Mouse (Mus musculus) kidney, embryonic 14.5 days (tissue): ENCODE results near the gene Lrp5. TPM values are rescaled to one million over a fixed set of nuclear protein-coding genes. Genes with fewer than 3 reads are reported as not detected.

ENCODE experiments used
- ATAC-seq: fragments of 200-750 bp; cut with Nextera tagmentation; 2 replicates; pipeline ENCODE4 v1.8.0; 2017; ENCODE audit warnings: moderate number of reproducible peaks, mild to moderate bottlenecking, moderate TSS enrichment, moderate library complexity; ENCODE audit not compliant: low FRiP score, low TSS enrichment
- H3K27ac ChIP-seq: fragments of 300-500 bp; sonication (generic); 2 replicates; pipeline ENCODE4 v1.5.1; 2014; ENCODE audit warnings: low read depth, mild to moderate bottlenecking, low read length, moderate library complexity, mixed read lengths
- H3K27me3 ChIP-seq: fragments of 300-500 bp; sonication (generic); 2 replicates; pipeline ENCODE4 v1.6.1; 2014; ENCODE audit warnings: mild to moderate bottlenecking, low read length; ENCODE audit not compliant: control insufficient read depth, insufficient read depth
- H3K36me3 ChIP-seq: fragments of 300-500 bp; sonication (generic); 2 replicates; pipeline ENCODE4 v1.6.1; 2014; ENCODE audit warnings: low read length, mixed read lengths; ENCODE audit not compliant: control insufficient read depth, insufficient read depth
- H3K4me1 ChIP-seq: fragments of 300-500 bp; sonication (generic); 2 replicates; pipeline ENCODE4 v1.6.1; 2014; ENCODE audit warnings: low read length, mixed read lengths; ENCODE audit not compliant: control insufficient read depth, insufficient read depth
- H3K4me2 ChIP-seq: fragments of 300-500 bp; sonication (generic); replicated peaks from 2 replicates; pipeline ENCODE4 v1.6.1; 2014; ENCODE audit warnings: low read depth, mild to moderate bottlenecking, low read length
- H3K4me3 ChIP-seq: fragments of 300-500 bp; sonication (generic); 2 replicates; pipeline ENCODE4 v1.5.1; 2014; ENCODE audit warnings: mild to moderate bottlenecking, low read length
- H3K9ac ChIP-seq: fragments of 300-500 bp; sonication (generic); 2 replicates; pipeline ENCODE4 v1.6.1; 2014; ENCODE audit warnings: low read depth, mild to moderate bottlenecking, low read length, moderate library complexity
- H3K9me3 ChIP-seq: fragments of 300-500 bp; sonication (generic); 2 replicates; pipeline ENCODE4 v1.6.1; 2016; ENCODE audit warnings: low read length; ENCODE audit not compliant: control insufficient read depth
- WGBS: fragments of 180-500 bp; shearing (Covaris S2); extraction: QIAGEN DNeasy Blood & Tissue Kit; methylation state at CpG from one replicate; pipeline ENCODE4 v1.1.7; 2014; 5-methylcytosine and 5-hydroxymethylcytosine counted together
- polyA plus RNA-seq: library from polyadenylated mRNA; unstranded; fragments of >200 nt; fragmentation: Nextera tagmentation; extraction: Ambion mirVana; gene quantifications from 2 replicates; pipeline ENCODE4 v1.2.1, GENCODE M21; 2014

Lrp5 gene
- polyA plus RNA-seq, 1 experiment from 2014 or later = 10.1 TPM

DNA sequence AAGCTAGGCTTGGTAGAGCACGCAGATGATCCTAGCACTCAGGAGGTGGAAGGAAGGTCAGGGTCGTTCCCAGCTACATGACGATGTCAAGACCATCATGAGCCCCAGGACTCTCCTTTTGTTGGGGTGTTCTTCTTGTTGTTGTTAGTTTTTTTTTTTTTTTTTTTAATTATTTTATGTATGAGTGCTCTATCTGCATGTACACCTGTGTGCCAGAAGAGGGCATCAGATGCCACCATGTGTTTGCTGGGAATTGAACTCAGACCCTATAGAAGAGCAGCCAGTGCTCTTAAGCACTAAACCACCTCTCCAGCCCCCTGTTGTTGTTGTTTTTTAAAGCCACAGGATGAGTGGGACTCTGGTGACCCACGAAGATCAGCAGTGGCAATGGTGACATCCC, 63.1 kb downstream of the Lrp5 start:
- no peak overlapping the region for H3K27ac ChIP-seq
- H3K27me3 ChIP-seq = no peaks in the 10 kb centered on the region
- peaks cover 6% of the 10 kb centered on the region; the same call in 1 of the 2 replicates for H3K9me3 ChIP-seq
- H3K9ac ChIP-seq = no peak overlapping the region
- H3K4me3 ChIP-seq = no peak overlapping the region
- no peak overlapping the region for H3K4me2 ChIP-seq
- no peak for ATAC-seq
- peaks cover 76% of the 10 kb centered on the region for H3K36me3 ChIP-seq
- 95% methylated on average over 4 of the region's 4 CpGs for WGBS
- no peaks in the 10 kb centered on the region for H3K4me1 ChIP-seq

DNA sequence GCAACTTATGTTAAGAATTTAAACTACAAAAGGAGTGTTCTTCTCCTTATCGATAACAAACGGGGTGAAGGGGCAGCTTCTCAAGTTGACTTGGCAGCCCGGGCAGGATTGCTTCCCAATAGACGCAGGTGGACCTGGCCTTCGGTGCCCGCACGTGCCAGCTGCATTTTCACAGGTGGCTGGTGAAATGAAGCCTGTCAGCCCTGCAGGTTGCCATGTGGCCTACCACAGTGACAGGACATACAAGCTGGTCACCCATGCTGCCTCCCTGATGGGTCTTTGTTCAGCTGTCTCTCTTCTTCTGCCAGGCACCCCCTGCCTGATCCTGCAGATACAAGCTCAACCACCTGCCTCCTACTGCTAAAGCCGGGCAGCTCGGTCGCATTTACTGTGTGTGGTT, 65.5 kb downstream of the Lrp5 start:
- H3K36me3 ChIP-seq = peaks cover 69% of the 10 kb centered on the region
- no peak overlapping the region for H3K4me3 ChIP-seq
- no peak overlapping the region for H3K9ac ChIP-seq
- no peak overlapping the region for H3K4me2 ChIP-seq
- no peaks in the 10 kb centered on the region for H3K4me1 ChIP-seq
- peaks cover 6% of the 10 kb centered on the region; the same call in 1 of the 2 replicates for H3K9me3 ChIP-seq
- no peak for ATAC-seq
- H3K27ac ChIP-seq = no peak overlapping the region
- no peaks in the 10 kb centered on the region for H3K27me3 ChIP-seq
- WGBS = 98% methylated on average over 10 of the region's 10 CpGs

DNA sequence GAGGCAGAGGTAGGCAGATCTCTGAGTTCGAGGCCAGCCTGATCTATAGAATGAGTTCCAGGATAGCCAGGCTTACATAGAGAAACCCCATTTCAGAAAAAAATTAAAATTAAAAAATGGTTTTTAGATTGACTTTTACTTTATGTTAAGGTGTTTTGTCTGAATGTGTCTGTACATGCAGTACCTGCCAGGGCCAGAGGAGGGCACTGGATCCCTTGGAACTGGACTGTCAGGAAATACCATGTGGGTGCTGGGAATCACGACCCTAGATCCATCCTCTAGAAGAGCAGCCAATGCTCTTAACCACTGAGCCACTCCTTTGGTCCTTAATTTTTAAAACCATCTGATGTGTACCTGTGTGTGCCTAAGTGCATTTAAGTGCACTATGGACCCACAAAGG, 67.0 kb downstream of the Lrp5 start:
- H3K36me3 ChIP-seq = peaks cover 76% of the 10 kb centered on the region
- no peak for ATAC-seq

DNA sequence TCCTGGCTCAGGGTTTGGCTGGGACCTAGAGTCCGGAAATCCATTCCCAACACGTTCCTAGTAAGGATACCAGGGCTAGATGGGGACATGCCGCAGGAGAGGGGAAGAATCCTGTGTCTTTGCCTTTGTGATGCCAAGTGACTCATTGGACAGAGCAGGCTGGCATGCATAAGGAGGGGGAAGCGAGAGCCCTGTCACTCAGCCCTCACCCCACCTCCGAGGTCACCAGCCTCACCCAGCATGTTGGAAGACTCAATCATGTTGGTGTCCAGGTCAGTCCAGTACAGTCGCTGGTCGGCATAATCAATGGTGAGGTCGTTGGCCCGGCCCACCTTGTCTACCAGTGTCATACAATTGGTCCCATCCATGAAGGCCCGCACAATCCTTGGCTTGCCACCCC, 72.4 kb downstream of the Lrp5 start:
- Histone ChIP-seq H3K4me2 (no peak overlapping the region), H3K9me3 (no peaks in the 10 kb centered on the region), H3K36me3 (peaks cover 83% of the 10 kb centered on the region), H3K27me3 (no peaks in the 10 kb centered on the region), H3K27ac (no peak overlapping the region), H3K9ac (no peak overlapping the region), H3K4me1 (no peaks in the 10 kb centered on the region), H3K4me3 (no peak overlapping the region)
- ATAC-seq = no peak
- WGBS = 94% methylated on average over 10 of the region's 10 CpGs

More for the DNA sequence above, 67.0 kb downstream of the Lrp5 start:
- Histone ChIP-seq H3K4me3 (no peak overlapping the region), H3K4me1 (no peaks in the 10 kb centered on the region), H3K27ac (no peak overlapping the region), H3K27me3 (no peaks in the 10 kb centered on the region), H3K4me2 (no peak overlapping the region), H3K9ac (no peak overlapping the region), H3K9me3 (peaks cover 6% of the 10 kb centered on the region; the same call in 1 of the 2 replicates)
- WGBS = 85% methylated on average over 2 of the region's 2 CpGs

DNA sequence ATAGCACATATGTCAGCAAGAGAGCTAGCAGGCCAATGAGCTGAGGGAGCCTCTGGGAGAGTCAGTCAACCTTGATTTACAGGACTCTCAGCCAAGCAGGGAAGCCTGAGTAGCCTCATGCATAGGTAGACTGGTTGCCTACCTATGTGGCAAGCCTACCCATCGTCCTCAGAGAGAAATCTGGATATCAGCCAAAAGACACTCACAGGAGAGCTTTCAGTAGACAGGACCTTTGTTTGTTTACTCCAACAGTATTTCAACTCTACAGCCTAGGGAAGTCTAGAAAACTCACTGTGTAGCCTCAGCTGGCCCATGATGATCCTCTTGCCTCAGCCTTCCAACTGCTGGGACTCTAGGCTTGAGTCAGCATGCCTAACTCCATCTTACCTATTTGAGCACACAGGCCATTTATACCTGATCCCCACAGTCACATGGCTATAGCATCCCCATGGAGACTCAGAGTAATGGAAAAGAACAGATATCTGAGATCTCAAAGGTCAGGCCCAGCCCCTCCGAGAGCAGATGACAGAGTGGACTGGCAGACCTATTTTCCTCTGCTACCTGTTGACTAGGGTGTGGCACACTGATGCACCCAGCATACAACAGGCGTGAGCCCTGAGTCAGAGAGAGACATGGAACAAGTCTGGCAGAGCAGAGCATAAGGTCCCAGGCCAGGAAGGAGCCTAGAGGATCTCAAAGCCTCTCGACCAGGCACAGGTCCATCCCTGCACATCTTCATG, 73.7 kb downstream of the Lrp5 start:
- H3K9me3 ChIP-seq = no peaks in the 10 kb centered on the region
- no peaks in the 10 kb centered on the region for H3K4me1 ChIP-seq
- no peaks in the 10 kb centered on the region for H3K27me3 ChIP-seq
- H3K4me3 ChIP-seq = no peak overlapping the region
- no peak for ATAC-seq
- peaks cover 75% of the 10 kb centered on the region for H3K36me3 ChIP-seq
- no peak overlapping the region for H3K27ac ChIP-seq
- no peak overlapping the region for H3K4me2 ChIP-seq
- WGBS = 92% methylated on average over 4 of the region's 4 CpGs
- no peak overlapping the region for H3K9ac ChIP-seq

DNA sequence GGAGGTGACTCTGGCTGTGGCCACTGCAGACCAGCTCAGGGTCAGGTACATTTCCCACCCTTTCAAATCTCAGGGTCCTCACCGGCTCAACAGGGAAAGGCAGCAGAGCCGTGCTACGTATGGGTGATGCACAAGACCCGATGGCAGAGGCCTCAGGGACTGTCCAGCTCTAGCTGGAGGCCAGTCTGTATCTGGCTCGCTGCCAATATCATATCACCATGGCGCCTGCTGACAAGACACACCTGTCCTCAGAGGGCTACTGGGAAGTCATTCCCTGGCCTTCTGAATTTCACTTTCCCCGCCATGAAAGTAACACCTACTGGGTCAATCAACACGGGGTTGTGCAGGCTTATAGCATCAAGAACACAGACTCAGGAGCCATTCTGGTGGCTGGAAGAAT, 74.6 kb downstream of the Lrp5 start:
- H3K27ac ChIP-seq = no peak overlapping the region
- no peak overlapping the region for H3K4me3 ChIP-seq
- H3K27me3 ChIP-seq = no peaks in the 10 kb centered on the region
- WGBS = 72% methylated on average over 8 of the region's 8 CpGs
- ATAC-seq = no peak; the same call in 1 of the 2 replicates
- peaks cover 71% of the 10 kb centered on the region for H3K36me3 ChIP-seq
- no peaks in the 10 kb centered on the region for H3K4me1 ChIP-seq
- H3K4me2 ChIP-seq = no peak overlapping the region
- no peak overlapping the region for H3K9ac ChIP-seq
- no peaks in the 10 kb centered on the region for H3K9me3 ChIP-seq

DNA sequence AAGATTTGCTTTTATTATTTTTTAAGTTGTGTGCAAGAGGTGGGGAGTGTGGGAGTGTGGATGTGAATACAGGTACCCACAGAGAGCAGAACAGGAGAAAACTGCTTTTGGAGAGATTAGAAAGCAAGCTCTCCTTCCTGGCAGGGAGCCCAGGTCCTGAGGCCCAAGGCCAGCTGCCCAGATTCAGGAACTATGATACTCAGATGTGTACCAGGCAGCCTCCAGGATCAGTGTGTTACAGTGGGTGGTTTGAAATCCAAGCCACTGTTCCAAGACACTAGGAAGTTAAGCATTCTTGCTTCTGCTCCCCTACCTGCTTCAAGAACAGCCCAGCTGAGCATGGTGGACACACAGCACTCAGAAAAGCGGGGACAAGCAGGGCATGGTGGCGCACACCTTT, 75.5 kb downstream of the Lrp5 start:
- Histone ChIP-seq H3K4me1 (no peaks in the 10 kb centered on the region), H3K27me3 (no peaks in the 10 kb centered on the region), H3K27ac (no peak overlapping the region), H3K4me2 (no peak overlapping the region), H3K36me3 (peaks cover 74% of the 10 kb centered on the region), H3K9me3 (no peaks in the 10 kb centered on the region), H3K9ac (no peak overlapping the region), H3K4me3 (no peak overlapping the region)
- ATAC-seq = no peak
- WGBS = 96% methylated on average over 2 of the region's 2 CpGs

DNA sequence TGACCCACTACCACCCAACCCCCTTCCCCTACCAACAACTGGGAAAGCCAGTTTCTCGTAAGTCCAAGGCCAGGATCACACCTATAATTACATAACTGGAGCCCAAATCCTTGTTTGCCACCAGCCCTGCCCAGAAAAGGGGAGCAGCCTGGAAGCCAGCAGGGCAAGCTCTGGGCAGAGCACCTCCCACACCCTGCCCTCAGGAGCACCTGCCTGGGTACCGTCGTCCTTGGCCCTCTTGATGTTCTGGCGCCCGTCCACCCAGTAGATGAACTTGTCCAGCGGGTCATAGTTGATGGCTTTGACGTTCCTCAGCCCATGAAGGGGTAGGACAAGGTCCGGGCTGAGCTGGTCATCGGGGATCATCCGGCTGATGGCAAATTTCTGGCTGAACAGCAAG, 76.5 kb downstream of the Lrp5 start:
- no peak for ATAC-seq
- 83% methylated on average over 10 of the region's 10 CpGs for WGBS
- H3K4me2 ChIP-seq = no peak overlapping the region
- H3K27ac ChIP-seq = no peak overlapping the region
- no peak overlapping the region for H3K4me3 ChIP-seq
- no peaks in the 10 kb centered on the region for H3K9me3 ChIP-seq
- H3K9ac ChIP-seq = no peak overlapping the region
- peaks cover 73% of the 10 kb centered on the region for H3K36me3 ChIP-seq
- no peaks in the 10 kb centered on the region for H3K27me3 ChIP-seq
- no peaks in the 10 kb centered on the region for H3K4me1 ChIP-seq

DNA sequence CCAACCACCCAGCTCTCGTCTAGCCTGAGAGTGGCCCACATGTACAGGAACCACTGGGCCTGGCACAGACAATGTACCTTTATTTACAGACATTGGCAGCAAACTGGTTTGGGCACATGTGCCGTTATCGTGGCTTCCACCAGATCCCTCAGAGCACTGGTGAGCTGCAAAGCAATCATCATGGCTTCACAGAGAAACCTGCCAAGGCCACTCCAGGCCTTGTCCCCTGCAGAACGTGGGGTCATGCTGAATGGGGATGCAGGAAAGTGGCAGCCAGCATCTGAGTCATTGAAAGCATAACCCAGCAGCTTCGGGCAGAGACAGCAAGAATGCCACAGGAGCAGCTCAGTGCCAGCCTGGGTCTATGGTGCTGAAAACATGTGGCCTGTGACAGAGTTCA, 92.0 kb downstream of the Lrp5 start:
- no peak overlapping the region for H3K4me3 ChIP-seq
- H3K4me1 ChIP-seq = no peaks in the 10 kb centered on the region
- H3K9ac ChIP-seq = no peak overlapping the region
- H3K4me2 ChIP-seq = no peak overlapping the region
- ATAC-seq = no peak
- H3K27ac ChIP-seq = no peak overlapping the region
- H3K9me3 ChIP-seq = no peaks in the 10 kb centered on the region
- WGBS = 87% methylated on average over 5 of the region's 5 CpGs
- peaks cover 86% of the 10 kb centered on the region for H3K36me3 ChIP-seq
- no peaks in the 10 kb centered on the region for H3K27me3 ChIP-seq
